Mouse (Mus musculus) skeletal muscle tissue, adult 2 months (tissue): ENCODE measurements around the gene Setd1a.
"Not testable (repeated sequence)": the region's sequence is repeated elsewhere in the genome, so short reads cannot be mapped to it uniquely, and the experiment has no call there.

Experiments used
- DNase-seq: peaks from one replicate; pipeline ENCODE4 v3.0.0-alpha.2; 2012; ENCODE audit warnings: low read depth, low spot score

Setd1a gene

GRCm38 (mm10) chr7:127776426-127776825 lies at the start of gene Setd1a:
Setd1a (plus strand) TSS chr7:127776670.
- peak; percentile 76 for DNase-seq

DNA sequence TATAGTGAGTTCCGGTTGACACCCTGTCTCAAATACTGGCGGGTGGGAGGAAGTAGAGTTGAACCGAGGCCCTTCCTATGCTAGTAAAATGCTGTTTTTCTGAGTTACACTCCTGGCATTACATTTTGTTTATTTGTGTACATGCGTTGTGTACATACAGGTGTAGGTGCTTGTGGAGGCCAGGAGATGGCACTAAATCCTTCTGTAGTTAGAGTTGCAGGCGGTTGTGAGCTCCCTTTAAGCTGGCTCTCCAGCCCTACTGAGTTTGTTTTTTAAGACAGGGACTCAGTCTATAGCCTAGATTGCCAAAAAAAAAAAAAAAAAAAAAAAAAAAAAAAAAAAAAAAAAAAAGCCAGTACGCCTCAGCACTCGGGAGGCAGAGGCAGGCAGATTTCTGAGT lies 48.6 kb upstream of the Setd1a start:
- no peak for DNase-seq

DNA sequence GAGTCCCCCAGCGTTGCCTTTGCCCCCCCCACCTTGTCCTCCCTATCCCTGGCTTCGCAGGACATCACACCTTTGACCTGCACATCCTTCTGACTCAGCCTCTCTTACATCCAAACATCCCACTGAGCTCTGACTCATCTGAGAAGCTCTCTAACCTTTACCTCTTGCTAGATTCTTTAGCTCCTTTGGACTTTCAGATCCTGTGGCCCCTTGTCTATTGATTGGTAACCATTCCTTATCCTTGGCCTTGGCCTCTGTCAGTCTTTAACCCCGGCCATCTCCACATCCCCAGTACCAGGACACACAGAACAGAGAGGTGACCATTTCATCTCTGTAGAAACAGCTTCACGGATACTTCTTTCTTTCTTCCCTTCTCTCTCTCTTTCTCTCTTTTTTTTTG lies 46.3 kb upstream of the Setd1a start:
- no peak for DNase-seq

DNA sequence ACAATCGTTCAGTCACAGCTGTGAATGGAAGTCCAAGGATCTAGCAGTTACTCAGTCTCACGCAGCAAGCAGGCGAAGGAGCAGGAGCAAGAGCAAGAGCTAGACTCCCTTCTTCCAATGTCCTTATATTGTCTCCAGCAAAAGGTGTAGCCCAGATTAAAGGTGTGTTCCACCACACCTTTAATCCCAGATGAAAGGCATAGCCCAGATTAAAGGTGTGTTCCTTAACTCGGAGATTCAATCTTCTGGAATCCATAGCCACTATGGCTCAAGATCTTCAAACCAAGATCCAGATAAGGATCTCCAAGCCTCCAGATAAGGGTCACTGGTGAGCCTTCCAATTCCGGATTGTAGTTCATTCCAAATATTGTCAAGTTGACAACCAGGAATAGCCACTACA lies 44.4 kb upstream of the Setd1a start, which contains the start of gene Ctf2:
Ctf2 (minus strand) TSS at position 101 of the 400 bp plus-strand sequence.
- not testable (repeated sequence) for DNase-seq

DNA sequence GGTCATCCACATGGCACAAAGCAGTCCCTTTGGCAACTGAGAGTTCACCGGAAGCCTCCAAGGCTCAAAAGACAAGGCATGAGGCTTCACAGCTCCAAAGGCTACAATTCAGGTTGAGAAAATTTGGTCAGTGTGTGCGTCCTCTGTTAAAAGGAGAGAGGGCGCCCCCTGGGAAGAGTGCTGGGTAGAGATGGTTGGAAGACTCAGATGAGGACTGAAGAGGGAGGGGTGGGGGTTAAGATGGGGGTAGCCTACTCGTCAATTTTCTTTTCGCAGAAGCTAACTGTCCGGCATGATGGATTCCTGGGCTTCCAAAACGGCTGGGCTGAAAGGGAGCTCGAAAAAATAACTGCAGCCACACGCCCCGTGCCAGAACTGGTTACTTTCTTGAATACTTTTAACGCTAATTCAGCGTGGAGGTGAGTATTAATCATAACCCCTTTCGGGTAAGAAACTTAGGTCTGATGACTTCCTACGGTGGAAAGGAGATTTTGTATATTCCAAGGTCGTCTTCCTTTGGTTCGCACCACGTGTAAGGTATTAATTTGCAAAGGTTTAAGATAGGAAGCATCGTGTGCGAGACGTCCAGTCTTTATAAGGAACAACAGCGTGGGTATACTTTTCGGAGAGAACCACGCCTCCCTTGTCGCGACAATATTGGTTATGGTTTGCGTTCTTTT lies 32.0 kb upstream of the Setd1a start, which contains the start of gene Fbxl19:
Fbxl19 (plus strand) TSS at position 178 of the 680 bp plus-strand sequence.
- no peak for DNase-seq

DNA sequence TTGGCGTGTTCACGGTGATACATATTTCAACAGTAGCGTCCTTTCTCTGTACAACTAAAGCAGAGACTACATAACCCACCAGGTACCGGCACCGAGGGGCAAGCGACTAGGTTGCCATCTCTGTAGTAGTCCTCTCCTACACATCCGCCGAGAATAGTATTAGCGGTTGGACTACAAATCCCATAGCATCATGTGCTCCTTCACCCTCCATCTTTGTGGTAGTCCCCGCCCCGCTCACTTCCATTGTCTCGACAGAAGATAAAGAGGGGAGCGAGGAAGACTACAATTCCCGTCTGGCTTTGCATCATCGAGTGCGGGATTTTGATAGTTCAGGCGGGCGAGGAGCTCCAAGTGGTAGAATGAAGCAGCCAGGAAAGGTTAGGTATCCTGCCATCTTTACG lies 31.2 kb upstream of the Setd1a start:
- peak; percentile 92 for DNase-seq

DNA sequence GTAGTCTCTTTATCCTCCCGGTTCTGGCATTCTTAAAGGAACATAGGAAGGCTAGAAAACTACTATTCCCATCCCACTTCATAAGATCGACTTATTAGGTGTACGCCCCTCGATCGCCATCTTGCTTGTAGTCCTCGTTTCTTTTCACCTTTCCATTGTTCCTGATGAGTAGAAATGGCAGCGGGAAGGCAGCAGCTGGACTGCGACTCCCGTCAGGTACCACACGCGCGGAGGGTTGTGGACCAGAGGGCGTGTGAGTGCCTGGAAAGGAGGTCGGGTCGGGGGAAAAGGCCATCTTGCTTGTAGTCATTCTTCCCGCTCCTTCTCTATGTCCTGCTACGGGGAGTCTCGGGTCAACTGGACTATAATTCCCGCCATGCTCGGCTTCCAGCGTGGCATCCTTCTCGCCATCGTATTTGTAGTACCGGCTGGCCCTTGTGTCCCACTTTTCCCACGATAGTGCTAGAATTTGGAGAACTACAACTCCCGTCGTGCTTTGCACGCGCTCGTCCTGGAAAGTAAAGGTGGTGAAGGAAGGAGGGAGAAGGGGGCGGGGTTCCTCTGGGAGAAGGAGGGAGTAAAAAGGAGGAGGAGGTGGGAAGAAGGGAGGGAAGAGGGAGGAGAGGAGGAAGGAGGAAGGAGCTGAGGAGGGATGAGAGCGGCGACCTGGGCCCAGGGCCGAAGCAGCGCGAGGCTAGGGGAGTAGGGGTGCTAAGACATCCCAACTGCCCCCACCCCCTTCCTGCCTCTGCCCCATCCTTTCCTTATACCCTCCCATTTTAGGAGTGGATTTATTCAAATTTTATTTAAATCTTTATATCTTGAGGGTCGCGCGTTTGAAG lies 30.6 kb upstream of the Setd1a start:
- DNase-seq = peak; percentile 97

- DNase-seq = no peak
Observed at GRCm38 (mm10) chr7:127746494-127747491, 29.7 kb upstream of the Setd1a start.

GRCm38 (mm10) chr7:127747559-127748234 lies 28.8 kb upstream of the Setd1a start:
- no peak for DNase-seq

DNA sequence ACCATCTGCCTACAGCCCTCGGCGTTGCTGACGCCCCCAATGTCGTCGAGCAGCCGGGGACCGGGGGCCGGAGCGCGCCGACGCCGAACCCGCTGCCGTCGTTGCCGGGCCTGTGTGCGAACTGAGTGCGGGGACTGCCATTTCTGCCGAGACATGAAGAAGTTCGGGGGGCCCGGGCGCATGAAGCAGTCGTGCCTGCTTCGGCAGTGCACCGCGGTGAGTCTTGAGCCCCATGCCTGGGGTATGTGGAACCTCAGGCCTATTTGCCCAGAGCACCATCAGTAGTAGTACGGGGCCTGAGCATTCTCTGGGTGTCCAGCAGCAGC lies 28.3 kb upstream of the Setd1a start:
- DNase-seq = no peak

DNA sequence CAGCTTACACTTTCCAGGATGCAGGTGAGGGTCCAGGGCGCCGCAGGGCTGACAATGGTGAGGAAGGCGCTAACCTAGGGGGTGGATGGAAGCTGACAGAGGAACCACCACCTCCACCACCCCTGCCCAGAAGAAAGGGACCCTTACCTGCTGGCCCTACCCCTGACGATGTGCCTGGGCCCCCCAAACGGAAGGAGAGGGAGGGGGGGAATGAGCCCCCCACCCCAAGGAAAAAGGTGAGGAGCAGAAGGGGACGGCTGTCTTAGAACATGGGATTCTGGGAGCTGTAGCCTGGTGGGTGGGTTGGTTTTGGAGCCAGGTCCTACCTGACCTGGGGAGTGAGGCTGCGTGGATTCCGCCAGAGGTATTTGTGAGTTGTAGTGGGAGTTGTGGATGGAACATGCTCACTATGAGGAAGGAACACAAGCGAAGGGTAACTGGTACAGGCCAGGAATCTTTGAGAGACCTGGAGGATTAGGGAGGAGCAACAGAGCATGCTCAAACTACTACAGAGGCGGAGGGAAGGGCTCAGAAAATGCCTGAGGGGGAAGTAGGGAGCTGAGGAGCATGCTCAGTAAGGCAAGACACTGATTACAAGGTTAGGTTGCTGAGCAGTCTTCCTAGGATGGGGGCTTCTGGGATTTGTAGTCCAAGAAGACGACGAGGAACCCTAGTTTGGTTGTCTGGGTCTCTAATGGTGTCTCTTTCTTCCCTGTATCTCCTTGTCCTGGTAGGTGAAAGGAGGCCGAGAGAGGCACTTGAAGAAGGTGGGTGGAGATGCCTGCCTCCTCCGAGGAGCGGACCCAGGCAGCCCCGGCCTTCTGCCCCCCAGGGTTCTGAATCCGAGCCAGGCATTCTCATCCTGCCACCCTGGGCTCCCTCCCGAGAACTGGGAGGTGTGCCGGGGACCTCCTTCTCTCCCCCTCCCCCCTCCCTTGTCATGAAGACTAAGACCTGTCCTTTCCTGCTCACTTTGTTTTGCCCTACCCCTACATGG lies 26.0 kb upstream of the Setd1a start:
- no peak for DNase-seq

- DNase-seq = no peak
Observed at GRCm38 (mm10) chr7:127751619-127752018, 24.9 kb upstream of the Setd1a start.

DNA sequence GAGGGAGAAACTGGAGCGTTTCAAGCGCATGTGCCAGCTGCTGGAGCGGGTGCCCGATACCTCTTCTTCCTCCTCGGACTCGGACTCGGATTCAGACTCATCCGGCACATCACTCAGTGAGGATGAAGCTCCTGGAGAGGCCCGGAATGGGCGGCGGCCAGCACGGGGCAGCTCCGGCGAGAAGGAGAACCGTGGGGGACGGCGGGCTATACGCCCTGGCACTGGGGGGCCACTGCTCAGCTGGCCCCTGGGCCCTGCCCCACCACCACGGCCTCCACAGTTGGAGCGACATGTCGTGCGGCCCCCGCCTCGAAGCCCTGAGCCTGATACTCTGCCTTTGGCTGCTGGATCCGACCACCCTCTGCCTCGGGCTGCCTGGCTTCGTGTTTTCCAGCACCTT lies 24.4 kb upstream of the Setd1a start:
- no peak for DNase-seq

DNA sequence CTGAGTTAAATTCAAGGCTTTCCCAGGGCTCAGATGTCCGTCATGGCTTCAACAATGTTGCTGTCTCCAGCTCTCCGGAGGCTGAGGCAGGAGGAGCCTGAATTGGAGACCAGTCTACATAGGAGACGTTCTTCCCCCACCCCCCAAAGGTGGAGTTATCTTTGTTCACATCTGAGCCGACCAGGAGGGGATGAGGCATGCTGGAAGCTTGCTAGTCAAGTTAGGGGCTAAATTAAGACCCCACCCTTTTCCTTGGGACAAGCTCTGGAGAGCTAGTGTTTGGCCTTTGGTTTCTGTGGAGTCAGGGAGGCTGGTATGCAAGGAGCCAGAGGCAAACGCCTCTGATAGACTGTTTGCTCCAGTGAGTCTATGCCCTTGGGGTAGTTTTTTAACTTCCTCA lies 23.3 kb upstream of the Setd1a start:
- no peak for DNase-seq

DNA sequence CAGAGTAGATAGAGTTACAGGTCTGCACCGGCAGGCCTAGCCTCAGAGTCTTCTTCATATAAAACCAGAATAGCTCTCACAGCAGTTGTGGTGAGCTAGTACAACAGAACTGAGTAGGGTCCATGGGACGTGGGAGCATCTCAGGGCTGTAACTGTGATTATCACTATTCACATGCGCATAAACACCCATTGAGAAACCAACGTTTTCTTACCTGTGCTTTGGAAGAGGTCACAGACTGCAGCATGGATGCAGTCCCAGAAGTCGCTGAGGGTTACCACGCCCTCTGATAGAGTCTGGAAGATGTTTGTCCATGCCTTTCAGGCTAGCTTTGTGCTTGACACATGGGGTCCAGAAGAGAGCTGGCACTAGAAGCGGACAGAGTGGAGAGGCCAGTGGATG lies 22.7 kb upstream of the Setd1a start:
- no peak for DNase-seq

- DNase-seq = no peak
Observed at GRCm38 (mm10) chr7:127759716-127760115, 16.8 kb upstream of the Setd1a start.

GRCm38 (mm10) chr7:127760478-127760877 lies 16.0 kb upstream of the Setd1a start:
- DNase-seq = no peak

DNA sequence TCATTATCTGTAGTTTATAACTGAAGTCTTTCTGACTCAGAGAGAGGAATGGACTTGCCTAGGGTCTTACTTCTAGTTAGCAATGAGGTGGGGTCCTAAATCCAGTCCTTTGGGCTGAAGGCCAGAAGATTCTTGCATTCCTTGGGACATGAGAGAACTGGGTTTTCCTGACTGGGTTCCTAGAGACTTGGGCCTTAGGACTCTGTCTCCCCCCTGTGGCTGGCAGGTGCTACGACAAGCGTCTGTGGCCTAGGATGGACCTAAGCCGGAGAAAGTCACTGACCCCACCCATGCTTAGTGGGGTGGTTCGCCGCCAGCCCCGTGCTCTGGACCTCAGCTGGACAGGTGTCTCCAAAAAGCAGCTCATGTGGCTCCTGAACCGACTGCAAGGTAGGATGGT lies 15.4 kb upstream of the Setd1a start:
- DNase-seq = no peak

GRCm38 (mm10) chr7:127763642-127764041 lies 12.8 kb upstream of the Setd1a start:
- DNase-seq = no peak

- DNase-seq = no peak
Observed at GRCm38 (mm10) chr7:127765756-127766155, 10.7 kb upstream of the Setd1a start.
